8 mouse cellular contexts compared by ENCODE assay signal in the genomic region with DNA sequence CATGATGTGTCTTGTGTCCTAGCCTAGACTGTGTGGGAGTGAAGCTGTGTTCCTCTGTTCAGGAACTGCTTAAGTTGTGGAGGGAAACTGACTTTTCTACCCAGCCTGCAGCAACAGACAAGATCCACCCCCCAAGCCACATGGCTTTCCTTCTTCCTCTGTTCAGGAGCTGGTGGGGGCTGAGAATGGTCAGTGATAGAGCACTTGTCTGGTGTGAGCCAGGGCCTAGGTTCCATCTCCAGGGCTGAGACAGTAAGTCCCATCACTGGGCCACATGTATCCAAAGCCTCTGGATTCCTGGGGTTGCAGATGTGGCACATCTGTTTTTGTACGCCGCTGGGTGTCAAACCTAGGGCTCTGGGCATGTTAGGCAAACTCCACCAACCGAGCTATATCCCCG. TPM values are rescaled to one million over a fixed set of nuclear protein-coding genes. Genes with fewer than 3 reads are reported as not detected.
DNase-seq lines count a peak whose midpoint lies in the region; ATAC-seq and TF ChIP-seq lines count a peak whose summit lies in the region.

No protein-coding gene starts in this region.

- peak overlapping the region; percentile 64 for H3K4me3 ChIP-seq in E14TG2a.4 (replicated peaks; ENCODE audit: low read length)
- peak overlapping the region; percentile 30 for H3K4me3 ChIP-seq in forebrain, embryonic 14.5 days (ENCODE audit: low read depth, low read length)
- peak overlapping the region; percentile 46 for H3K4me3 ChIP-seq in liver, embryonic 12.5 days

- H3K36me3 ChIP-seq in E14TG2a.4 (ENCODE audit: insufficient read depth, low read length): peaks cover 31% of the 10 kb centered on the region
- no peaks in the 10 kb centered on the region for H3K36me3 ChIP-seq in forebrain, embryonic 14.5 days (ENCODE audit: control insufficient read depth, insufficient read depth, low read length)
- peaks cover 23% of the 10 kb centered on the region for H3K36me3 ChIP-seq in liver, embryonic 12.5 days

- WGBS in forebrain, embryonic 14.5 days: 91% methylated on average over 4 of the region's 4 CpGs
- 62% methylated on average over 4 of the region's 4 CpGs for WGBS in liver, embryonic 12.5 days (ENCODE audit: insufficient replicate concordance)

- intact Hi-C loops in heart, postnatal 36 days (cut with DNase I): no loop called here

- peak overlapping the region; percentile 9; the same call in 1 of the 2 replicates for H3K27ac ChIP-seq in forebrain, embryonic 14.5 days (ENCODE audit: low read depth, low read length)
- peak overlapping the region; percentile 78 for H3K27ac ChIP-seq in liver, embryonic 12.5 days

- peaks cover 67% of the 10 kb centered on the region for H3K4me1 ChIP-seq in E14TG2a.4 (replicated peaks; ENCODE audit: low read depth, low read length)
- H3K4me1 ChIP-seq in forebrain, embryonic 14.5 days (ENCODE audit: control insufficient read depth, insufficient read depth, low read length): peaks cover 18% of the 10 kb centered on the region
- H3K4me1 ChIP-seq in liver, embryonic 12.5 days: peaks cover 45% of the 10 kb centered on the region

- TF ChIP-seq CTCF in E14TG2a.4 (conservative IDR thresholded peaks at IDR 0.05; ENCODE audit: low read length): no peak

- H3K27me3 ChIP-seq in E14TG2a.4 (ENCODE audit: insufficient read depth, low read length): no peaks in the 10 kb centered on the region
- no peaks in the 10 kb centered on the region for H3K27me3 ChIP-seq in forebrain, embryonic 14.5 days (replicated peaks; ENCODE audit: control insufficient read depth, insufficient read depth, low read length)
- no peaks in the 10 kb centered on the region for H3K27me3 ChIP-seq in liver, embryonic 12.5 days (replicated peaks)

- DNase-seq in heart, adult 11 months: peak; percentile 94
- no peak for DNase-seq in heart, postnatal 36 days
- DNase-seq in forebrain, embryonic 14.5 days (ENCODE audit: low spot score): no peak
- DNase-seq in embryo, embryonic 11 days: no peak
- no peak for DNase-seq in embryo, embryonic 10.5 days (ENCODE audit: low spot score)
- DNase-seq in ovary, postnatal 36 days (ENCODE audit: low spot score): no peak

- peak overlapping the region; percentile 61; the same call in 1 of the 2 replicates for H3K9ac ChIP-seq in forebrain, embryonic 14.5 days (ENCODE audit: low read length)
- peak overlapping the region; percentile 47 for H3K9ac ChIP-seq in liver, embryonic 12.5 days

- H3K9me3 ChIP-seq in E14TG2a.4 (ENCODE audit: low read length): no peaks in the 10 kb centered on the region
- H3K9me3 ChIP-seq in forebrain, embryonic 14.5 days (replicated peaks; ENCODE audit: control insufficient read depth, low read length): no peaks in the 10 kb centered on the region
- no peaks in the 10 kb centered on the region for H3K9me3 ChIP-seq in liver, embryonic 12.5 days (replicated peaks)

- ATAC-seq in forebrain, embryonic 14.5 days: no peak
- ATAC-seq in liver, embryonic 12.5 days: peak; percentile 10; the same call in 1 of the 2 replicates

- peak overlapping the region; percentile 47 for H3K4me2 ChIP-seq in forebrain, embryonic 14.5 days (ENCODE audit: low read length)
- H3K4me2 ChIP-seq in liver, embryonic 12.5 days: peak overlapping the region; percentile 71

RNA-seq across cellular contexts. Expression of a gene that starts 5.0 kb away (rescaled TPM):
- 10 to 100 TPM; 19.7 to 23.5 TPM for total RNA-seq in heart, postnatal 36 days (2021)
- polyA plus RNA-seq in forebrain, embryonic 14.5 days (2014; fragmentation: Nextera tagmentation; extraction: Ambion mirVana): 49.8 and 54.2 TPM in 2 replicates
- 49.6 and 51.2 TPM in 2 replicates for polyA plus RNA-seq in liver, embryonic 12.5 days (2016; fragmentation: Nextera tagmentation; extraction: Ambion mirVana)

RNA-seq across cellular contexts. Expression of a gene that starts 5.9 kb away (rescaled TPM):
- total RNA-seq in heart, postnatal 36 days (2021): 10 to 100 TPM; 58.5 to 59.4 TPM
- 23.4 and 25.2 TPM in 2 replicates for polyA plus RNA-seq in forebrain, embryonic 14.5 days (2014; fragmentation: Nextera tagmentation; extraction: Ambion mirVana)
- polyA plus RNA-seq in liver, embryonic 12.5 days (2016; fragmentation: Nextera tagmentation; extraction: Ambion mirVana): 25.2 and 25.7 TPM in 2 replicates

RNA-seq across cellular contexts. Expression of a gene that starts 13.1 kb away (rescaled TPM):
- total RNA-seq in heart, postnatal 36 days (2021): 10 to 100 TPM; 19.1 to 19.4 TPM
- polyA plus RNA-seq in forebrain, embryonic 14.5 days (2014; fragmentation: Nextera tagmentation; extraction: Ambion mirVana): 195 and 200 TPM in 2 replicates
- polyA plus RNA-seq in liver, embryonic 12.5 days (2016; fragmentation: Nextera tagmentation; extraction: Ambion mirVana): 9.8 and 10.3 TPM in 2 replicates

RNA-seq across cellular contexts. Expression of a gene that starts 30.0 kb away (rescaled TPM):
- total RNA-seq in heart, postnatal 36 days (2021): not detected
- polyA plus RNA-seq in forebrain, embryonic 14.5 days (2014; fragmentation: Nextera tagmentation; extraction: Ambion mirVana): 0.12 and 0.15 TPM in 2 replicates
- polyA plus RNA-seq in liver, embryonic 12.5 days (2016; fragmentation: Nextera tagmentation; extraction: Ambion mirVana): not detected in 2 replicates

RNA-seq across cellular contexts. Expression of a gene that starts 37.9 kb away (rescaled TPM):
- 10 to 100 TPM; 70.7 to 77.7 TPM for total RNA-seq in heart, postnatal 36 days (2021)
- 301 and 330 TPM in 2 replicates for polyA plus RNA-seq in forebrain, embryonic 14.5 days (2014; fragmentation: Nextera tagmentation; extraction: Ambion mirVana)
- 89.7 and 92.2 TPM in 2 replicates for polyA plus RNA-seq in liver, embryonic 12.5 days (2016; fragmentation: Nextera tagmentation; extraction: Ambion mirVana)

Comparison
In these comparisons a context has a peak if more than half of its experiments do, and no peak if none do; other contexts are left out.
1. RNA of a gene that starts 13.1 kb away (polyA plus RNA-seq): 195 to 200 TPM in forebrain, embryonic 14.5 days; 9.8 to 10.3 TPM in liver, embryonic 12.5 days; every median in the first group is over 10 times any median in the second.
2. Peak in every context shown above with its lines, with median percentiles within 50 percentile points of each other: H3K4me3 ChIP-seq.